Mouse (Mus musculus) midbrain, embryonic 14.5 days (tissue): ENCODE results near the gene Tmbim1. TPM values are rescaled to one million over a fixed set of nuclear protein-coding genes. Genes with fewer than 3 reads are reported as not detected.

Source experiments
- ATAC-seq: fragments of 200-750 bp; cut with Nextera tagmentation; 2 replicates; pipeline ENCODE4 v1.8.0; 2017; ENCODE audit warnings: moderate number of reproducible peaks, moderate library complexity; ENCODE audit not compliant: low FRiP score, low TSS enrichment
- DNase-seq: peaks from one replicate; pipeline ENCODE4 v3.0.0-alpha.2; 2015
- H3K27ac ChIP-seq: fragments of 300-500 bp; sonication (generic); replicated peaks from 2 replicates; pipeline ENCODE4 v1.5.1; 2014; ENCODE audit warnings: mild to moderate bottlenecking, low read depth, low read length, moderate library complexity
- H3K27me3 ChIP-seq: fragments of 300-500 bp; sonication (generic); 2 replicates; pipeline ENCODE4 v1.6.1; 2014; ENCODE audit warnings: low read length, control low read depth, mixed read lengths; ENCODE audit not compliant: control insufficient read depth, insufficient read depth
- H3K36me3 ChIP-seq: fragments of 300-500 bp; sonication (generic); 2 replicates; pipeline ENCODE4 v1.6.1; 2014; ENCODE audit warnings: low read length, control low read depth; ENCODE audit not compliant: control insufficient read depth, insufficient read depth
- H3K4me1 ChIP-seq: fragments of 300-500 bp; sonication (generic); 2 replicates; pipeline ENCODE4 v1.6.1; 2014; ENCODE audit warnings: mild to moderate bottlenecking, antibody characterized with exemption, low read length, control low read depth; ENCODE audit not compliant: control insufficient read depth, insufficient read depth
- H3K4me2 ChIP-seq: fragments of 300-500 bp; sonication (generic); 2 replicates; pipeline ENCODE4 v1.6.1; 2014; ENCODE audit warnings: mild to moderate bottlenecking, low read length, moderate library complexity
- H3K4me3 ChIP-seq: fragments of 300-500 bp; sonication (generic); replicated peaks from 2 replicates; pipeline ENCODE4 v1.5.1; 2014; ENCODE audit warnings: low read depth, low read length
- H3K9ac ChIP-seq: fragments of 300-500 bp; sonication (generic); replicated peaks from 2 replicates; pipeline ENCODE4 v1.6.1; 2014; ENCODE audit warnings: mild to moderate bottlenecking, low read length, moderate library complexity
- H3K9me3 ChIP-seq: fragments of 300-500 bp; sonication (generic); 2 replicates; pipeline ENCODE4 v1.6.1; 2016; ENCODE audit warnings: low read length, control low read depth, mixed read lengths; ENCODE audit not compliant: control insufficient read depth
- WGBS: fragments of 180-500 bp; shearing (Covaris S2); extraction: QIAGEN DNeasy Blood & Tissue Kit; methylation state at CpG from one replicate; pipeline ENCODE4 v1.1.7; 2014; 5-methylcytosine and 5-hydroxymethylcytosine counted together
- polyA plus RNA-seq: library from polyadenylated mRNA; unstranded; fragments of >200 nt; fragmentation: Nextera tagmentation; extraction: Ambion mirVana; gene quantifications from 2 replicates; pipeline ENCODE4 v1.2.1, GENCODE M21; 2014

Tmbim1 gene
- polyA plus RNA-seq, 1 experiment from 2014 or later, result 5.6 TPM

DNA sequence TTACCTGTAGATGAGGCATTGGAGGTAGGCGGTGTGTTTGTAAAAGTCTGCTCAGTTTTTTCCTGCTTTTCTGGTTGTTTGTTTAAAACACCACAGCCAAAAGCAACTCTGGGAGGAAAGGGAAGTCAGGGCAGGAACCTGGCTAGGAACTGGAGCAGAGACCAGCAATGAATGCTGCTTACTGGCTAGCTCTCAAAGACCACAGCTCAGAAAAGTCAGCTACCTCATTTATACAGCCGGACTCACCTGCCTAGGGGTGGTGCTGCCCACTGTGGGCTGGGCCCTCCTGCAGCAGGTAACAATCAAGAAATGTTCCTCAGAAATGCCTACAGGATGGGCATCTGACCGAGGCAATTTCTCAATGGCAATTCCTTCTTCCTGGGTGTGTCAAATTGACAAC lies 9.4 kb upstream of the Tmbim1 start:
- H3K27ac ChIP-seq, result no peak overlapping the region
- ATAC-seq, result no peak
- H3K36me3 ChIP-seq, result no peaks in the 10 kb centered on the region
- no peak for DNase-seq
- no peaks in the 10 kb centered on the region for H3K4me1 ChIP-seq
- H3K9me3 ChIP-seq, result no peaks in the 10 kb centered on the region
- no peak overlapping the region for H3K4me3 ChIP-seq
- H3K4me2 ChIP-seq, result no peak overlapping the region
- 90% methylated on average over 3 of the region's 3 CpGs for WGBS
- H3K9ac ChIP-seq, result no peak overlapping the region
- no peaks in the 10 kb centered on the region for H3K27me3 ChIP-seq

GRCm38 (mm10) chr1:74313049-74313692 lies 7.7 kb upstream of the Tmbim1 start:
- DNase-seq, result peak; percentile 92
- no peak overlapping the region for H3K4me3 ChIP-seq
- no peaks in the 10 kb centered on the region for H3K4me1 ChIP-seq
- H3K36me3 ChIP-seq, result no peaks in the 10 kb centered on the region
- H3K9ac ChIP-seq, result no peak overlapping the region
- H3K4me2 ChIP-seq, result no peak overlapping the region
- no peak overlapping the region for H3K27ac ChIP-seq
- no peaks in the 10 kb centered on the region for H3K27me3 ChIP-seq
- ATAC-seq, result no peak
- H3K9me3 ChIP-seq, result no peaks in the 10 kb centered on the region
- 4% methylated on average over 3 of the region's 3 CpGs for WGBS

GRCm38 (mm10) chr1:74309767-74310166 lies 4.3 kb upstream of the Tmbim1 start:
- ATAC-seq, result no peak
- no peaks in the 10 kb centered on the region for H3K4me1 ChIP-seq
- no peaks in the 10 kb centered on the region for H3K9me3 ChIP-seq

GRCm38 (mm10) chr1:74308001-74308964 lies 2.9 kb upstream of the Tmbim1 start:
- ATAC-seq (no peak), DNase-seq (no peak)
- 82% methylated on average over 10 of the region's 10 CpGs for WGBS
- H3K9me3 ChIP-seq, result no peaks in the 10 kb centered on the region
- no peaks in the 10 kb centered on the region for H3K36me3 ChIP-seq
- H3K4me1 ChIP-seq, result peaks cover 6% of the 10 kb centered on the region; the same call in 1 of the 2 replicates
- H3K9ac ChIP-seq, result no peak overlapping the region
- no peak overlapping the region for H3K4me2 ChIP-seq
- H3K27ac ChIP-seq, result no peak overlapping the region
- peaks cover 15% of the 10 kb centered on the region for H3K27me3 ChIP-seq
- H3K4me3 ChIP-seq, result no peak overlapping the region

More at GRCm38 (mm10) chr1:74309767-74310166, 4.3 kb upstream of the Tmbim1 start:
- no peak for DNase-seq
- Histone ChIP-seq H3K27me3 (peaks cover 3% of the 10 kb centered on the region; the same call in 1 of the 2 replicates), H3K4me2 (no peak overlapping the region), H3K4me3 (no peak overlapping the region), H3K27ac (no peak overlapping the region), H3K9ac (no peak overlapping the region), H3K36me3 (no peaks in the 10 kb centered on the region)
- 63% methylated on average over 3 of the region's 3 CpGs for WGBS

DNA sequence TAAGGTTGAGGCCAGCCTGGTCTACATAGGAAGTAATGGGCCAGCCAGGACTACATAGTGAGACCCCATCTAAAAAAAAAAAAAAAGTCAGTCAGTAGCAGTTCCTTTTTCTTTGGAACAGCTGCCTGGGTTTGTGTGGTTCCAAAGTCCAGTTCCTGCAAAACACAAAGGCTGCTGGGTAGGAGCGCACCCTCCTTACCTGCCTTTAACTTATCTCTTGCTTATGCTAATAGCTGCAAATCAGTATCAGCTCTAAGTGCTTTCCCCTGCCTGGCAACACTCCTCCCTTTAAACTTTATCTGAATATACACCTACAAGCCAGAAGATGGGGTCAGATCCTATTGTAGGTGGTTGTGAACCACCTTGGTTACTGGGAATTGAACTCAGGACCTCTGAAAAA lies 1.7 kb upstream of the Tmbim1 start:
- H3K9ac ChIP-seq, result no peak overlapping the region
- peaks cover 15% of the 10 kb centered on the region for H3K27me3 ChIP-seq
- H3K36me3 ChIP-seq, result no peaks in the 10 kb centered on the region
- no peak for DNase-seq
- H3K4me2 ChIP-seq, result no peak overlapping the region
- ATAC-seq, result no peak
- H3K9me3 ChIP-seq, result no peaks in the 10 kb centered on the region
- no peak overlapping the region for H3K4me3 ChIP-seq
- H3K4me1 ChIP-seq, result peaks cover 6% of the 10 kb centered on the region; the same call in 1 of the 2 replicates
- WGBS, result 100% methylated on average over 1 of the region's 1 CpGs
- H3K27ac ChIP-seq, result no peak overlapping the region

- Histone ChIP-seq H3K9ac (no peak overlapping the region), H3K4me2 (no peak overlapping the region), H3K27ac (no peak overlapping the region), H3K4me3 (no peak overlapping the region), H3K9me3 (no peaks in the 10 kb centered on the region), H3K27me3 (peaks cover 15% of the 10 kb centered on the region), H3K4me1 (peaks cover 6% of the 10 kb centered on the region; the same call in 1 of the 2 replicates), H3K36me3 (no peaks in the 10 kb centered on the region)
- 80% methylated on average over 4 of the region's 4 CpGs for WGBS
- DNase-seq, result no peak
- ATAC-seq, result no peak
These were observed 476 bp downstream of the Tmbim1 start for GRCm38 (mm10) chr1:74304946-74305345.

- peaks cover 6% of the 10 kb centered on the region; the same call in 1 of the 2 replicates for H3K4me1 ChIP-seq
- no peak overlapping the region for H3K9ac ChIP-seq
- peak overlapping the region; percentile 66 for H3K4me2 ChIP-seq
- peaks cover 15% of the 10 kb centered on the region for H3K27me3 ChIP-seq
- no peaks in the 10 kb centered on the region for H3K9me3 ChIP-seq
- H3K36me3 ChIP-seq, result no peaks in the 10 kb centered on the region
- no peak overlapping the region for H3K27ac ChIP-seq
- peak overlapping the region; percentile 37 for H3K4me3 ChIP-seq
- 11% methylated on average over 12 of the region's 12 CpGs for WGBS
- DNase-seq (peak; percentile 3), ATAC-seq (no peak)
These were observed 1.1 kb downstream of the Tmbim1 start for GRCm38 (mm10) chr1:74304339-74304790.

DNA sequence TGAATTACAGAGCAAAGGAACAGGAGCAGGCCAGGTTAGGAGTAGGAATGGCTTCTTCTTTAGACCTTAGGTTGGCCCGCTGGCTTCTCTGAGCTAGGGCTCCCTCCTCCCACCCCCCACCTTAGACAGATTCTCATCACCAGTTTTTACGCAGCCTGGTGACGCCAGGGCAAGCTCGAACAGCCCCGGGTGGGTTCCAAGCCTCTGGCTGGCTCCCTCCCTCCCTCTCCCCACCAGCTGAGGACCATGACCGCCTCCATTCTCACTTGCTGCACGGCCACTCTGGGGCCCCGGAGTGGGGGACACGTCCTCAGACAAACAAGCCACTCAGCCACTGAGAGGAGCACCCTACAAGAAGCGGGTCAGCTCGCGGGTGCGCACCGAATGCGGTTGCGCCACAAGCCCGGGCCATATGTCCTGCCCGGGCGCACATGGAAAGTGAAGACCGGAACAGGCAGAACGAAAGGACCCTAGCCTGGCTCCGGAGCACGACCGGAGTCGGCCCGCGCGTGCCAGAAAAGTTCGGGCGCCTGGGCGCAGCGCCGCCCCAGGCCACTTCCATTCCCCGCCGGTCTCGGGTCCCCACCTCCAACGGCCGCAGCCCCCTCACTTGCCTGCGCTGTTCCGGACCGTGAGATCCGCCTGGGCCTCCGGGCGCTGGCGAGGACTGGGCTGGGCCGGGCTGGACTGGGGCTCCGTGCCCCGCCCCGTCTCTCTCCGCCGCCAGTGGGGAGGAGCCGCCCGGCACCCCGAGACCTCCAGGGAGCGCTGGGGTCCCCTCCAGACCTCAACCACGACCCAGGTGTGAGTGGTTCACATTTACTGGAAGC lies 1.7 kb downstream of the Tmbim1 start:
- peak overlapping the region; percentile 66 for H3K4me2 ChIP-seq
- H3K9me3 ChIP-seq, result no peaks in the 10 kb centered on the region
- no peaks in the 10 kb centered on the region for H3K36me3 ChIP-seq
- DNase-seq (peak; percentile 42), ATAC-seq (peak; percentile 55)
- no peak overlapping the region for H3K27ac ChIP-seq
- peaks cover 15% of the 10 kb centered on the region for H3K27me3 ChIP-seq
- H3K9ac ChIP-seq, result 0 out of 2 replicates have a peak overlapping the region, but pooled peaks have one; percentile 23
- H3K4me1 ChIP-seq, result peaks cover 6% of the 10 kb centered on the region; the same call in 1 of the 2 replicates
- peak overlapping the region; percentile 37 for H3K4me3 ChIP-seq
- under 1% methylated on average over 56 of the region's 56 CpGs for WGBS
